ENCODE assay signal across 8 mouse cellular contexts in genomic region chr5:47014351-47014750, GRCm38 (mm10).
A peak's percentile ranks its signal among the peaks of the same experiment; 100 is the strongest.
DNase-seq lines count a peak whose midpoint lies in the region; ATAC-seq lines count a peak whose summit lies in the region.

No protein-coding gene starts in this region.

- peak; percentile 27 for DNase-seq in gastrocnemius, postnatal 14 days
- no peak for DNase-seq in gastrocnemius, adult 18-20 months (ENCODE audit: low spot score)
- DNase-seq in ovary, postnatal 36 days (ENCODE audit: low spot score): peak; percentile 30
- no peak for DNase-seq in ovary, adult 18-20 months (ENCODE audit: low spot score)
- DNase-seq in cerebellum, postnatal 4 days (ENCODE audit: low spot score in 2 of 2): peak; percentile 29 to 36
- DNase-seq in kidney, postnatal 10 days: peak; percentile 78
- DNase-seq in lung, postnatal 36 days: peak; percentile 63

- intact Hi-C loops in gastrocnemius, postnatal 14 days (cut with DNase I; ENCODE audit: low total_unique reads): no loop called here

- ATAC-seq in erythroid progenitor cell, adult 5-6 weeks (replicated peaks; ENCODE audit: low FRiP score, poor library complexity, severe bottlenecking): no peak

Comparison
In these comparisons a context has a peak if more than half of its experiments do, and no peak if none do; other contexts are left out.
1. DNase-seq: peak in gastrocnemius, postnatal 14 days (single experiment), ovary, postnatal 36 days (single experiment), cerebellum, postnatal 4 days (2 of 2), kidney, postnatal 10 days (single experiment) and lung, postnatal 36 days (single experiment); none in gastrocnemius, adult 18-20 months (single experiment) and ovary, adult 18-20 months (single experiment).